Mouse (Mus musculus) spleen, adult 18-20 months (tissue): ENCODE measurements around the gene Tada1.
A peak's percentile ranks its signal among the peaks of the same experiment; 100 is the strongest.

Source experiments
- DNase-seq, 2 experiments: peaks; one replicate each; pipeline ENCODE4 v3.0.0; 2022; ENCODE audit warnings: mixed read lengths in 2 of 2

Gene Tada1

DNA sequence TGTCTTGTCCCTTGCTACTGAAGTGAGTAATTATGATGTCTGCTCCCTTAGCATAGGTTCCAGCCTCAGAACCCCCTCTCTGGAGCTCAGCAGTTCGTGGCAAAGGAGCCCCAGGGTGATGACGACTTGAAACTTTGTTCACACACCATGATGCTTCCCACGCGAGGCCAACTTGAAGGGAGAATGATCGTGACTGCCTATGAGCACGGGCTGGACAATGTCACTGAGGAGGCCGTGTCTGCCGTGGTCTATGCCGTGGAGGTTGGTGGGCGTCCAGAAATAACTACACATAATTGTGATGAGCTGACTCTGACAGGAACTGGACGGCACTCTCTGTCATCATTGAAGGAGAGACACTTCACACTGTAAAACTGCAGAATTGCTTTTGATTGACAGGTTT, 9.6 kb downstream of the Tada1 start:
- DNase-seq, result no peak

DNA sequence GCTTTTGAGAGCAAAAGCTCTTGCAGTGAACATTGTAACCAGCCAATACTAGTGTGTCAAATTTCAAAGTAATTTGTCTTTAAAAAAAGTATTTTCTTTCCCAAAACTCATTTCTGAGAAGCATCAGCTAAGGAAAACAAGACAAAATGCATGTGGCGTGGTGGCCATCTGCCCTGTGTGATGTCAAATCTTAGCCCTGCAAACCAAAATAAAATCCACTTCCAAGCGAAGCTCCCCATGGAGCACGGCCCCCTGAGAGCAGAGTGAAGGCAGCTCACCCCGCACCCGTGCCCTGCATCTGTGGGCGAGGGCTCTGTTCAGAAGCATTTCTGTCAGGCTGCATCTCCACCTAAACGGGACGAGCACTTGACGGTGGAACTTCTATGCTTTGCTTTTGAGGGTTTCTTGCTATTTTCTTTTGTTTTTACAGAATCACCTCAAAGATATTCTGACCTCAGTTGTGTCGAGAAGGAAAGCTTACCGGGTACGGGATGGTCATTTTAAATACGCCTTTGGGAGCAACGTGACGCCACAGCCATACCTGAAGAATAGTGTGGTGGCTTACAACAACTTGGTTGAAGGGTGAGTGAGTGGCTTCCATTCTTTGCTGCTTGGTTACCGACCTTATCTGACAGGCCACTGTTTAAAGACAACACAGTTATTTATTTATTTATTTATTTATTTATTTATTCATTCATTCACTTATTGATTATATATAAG, 10.7 kb downstream of the Tada1 start:
- no peak for DNase-seq

DNA sequence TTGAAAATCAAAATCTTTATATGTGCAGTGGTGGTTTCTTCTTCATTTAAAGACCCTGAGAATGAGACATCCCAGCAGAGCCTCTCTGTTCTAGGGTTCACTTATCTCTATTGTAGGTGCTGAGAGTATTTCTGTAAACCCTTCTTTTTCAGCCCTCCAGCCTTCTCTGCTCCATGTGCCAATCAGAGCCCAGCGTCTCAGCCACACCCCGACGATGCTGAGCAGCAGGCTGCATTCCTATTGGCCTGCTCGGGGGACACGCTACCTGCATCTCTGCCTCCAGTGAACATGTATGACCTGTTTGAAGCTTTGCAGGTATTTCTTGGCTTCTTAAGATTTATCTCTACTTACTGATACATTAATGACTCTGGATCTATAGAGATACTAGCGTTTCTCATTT, 12.8 kb downstream of the Tada1 start:
- DNase-seq, result no peak

DNA sequence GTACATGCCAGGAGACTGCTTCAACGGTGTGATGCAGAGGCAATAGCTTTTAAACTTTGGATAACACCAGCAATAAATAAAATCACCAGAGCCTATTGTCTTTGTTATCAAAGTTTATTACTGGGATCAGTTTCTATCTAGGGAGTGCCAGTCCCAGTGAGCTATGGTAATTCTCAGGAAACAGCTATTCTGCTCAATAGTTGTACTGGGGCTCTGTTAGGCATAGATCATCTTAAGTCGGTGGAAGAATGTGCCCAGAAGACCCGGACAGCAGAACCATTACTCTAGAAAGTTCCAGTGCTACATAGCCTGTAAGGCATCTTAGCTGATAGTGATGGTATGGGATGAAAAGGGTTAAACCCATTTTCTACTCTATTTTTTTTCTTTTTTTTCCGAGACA, 15.9 kb downstream of the Tada1 start:
- DNase-seq, result no peak

DNA sequence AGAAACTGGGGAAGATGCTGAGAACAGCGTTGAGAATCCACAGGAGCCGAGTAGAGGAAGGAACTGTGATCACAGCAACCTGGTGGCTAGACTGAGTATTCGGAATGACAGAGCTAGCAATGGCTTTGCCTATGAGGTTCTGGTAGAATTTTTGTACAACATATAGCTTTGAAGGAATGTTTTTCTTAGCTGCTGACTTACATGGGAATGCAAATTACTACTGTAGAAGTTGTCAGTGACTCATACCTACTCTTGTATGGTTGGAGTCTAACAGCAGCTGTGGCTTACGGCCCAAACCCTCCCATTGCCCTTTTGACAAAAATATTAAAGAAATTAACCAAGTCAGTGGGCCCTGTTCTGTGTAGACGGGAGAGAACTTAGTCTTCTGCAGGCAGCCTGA, 16.8 kb downstream of the Tada1 start:
- DNase-seq, result no peak

DNA sequence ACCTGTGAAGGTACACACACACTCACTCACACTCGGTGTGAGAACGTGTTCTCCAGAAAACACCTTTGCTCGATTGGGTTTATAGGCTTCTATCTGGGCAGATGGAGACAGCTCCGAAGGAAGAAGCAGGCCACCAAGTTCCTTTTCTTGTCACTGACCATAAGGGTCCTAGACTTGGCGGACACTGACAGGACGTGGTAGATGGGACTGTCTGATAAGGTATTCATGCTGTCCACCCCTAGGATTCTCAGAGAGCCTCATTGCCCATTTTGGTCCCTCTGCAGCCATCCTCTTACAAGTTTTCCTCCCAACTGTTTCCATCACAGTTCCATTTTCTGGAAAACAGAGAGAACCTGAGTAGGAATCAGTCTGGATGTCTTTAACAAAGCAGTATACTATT, 17.5 kb downstream of the Tada1 start:
- no peak for DNase-seq

DNA sequence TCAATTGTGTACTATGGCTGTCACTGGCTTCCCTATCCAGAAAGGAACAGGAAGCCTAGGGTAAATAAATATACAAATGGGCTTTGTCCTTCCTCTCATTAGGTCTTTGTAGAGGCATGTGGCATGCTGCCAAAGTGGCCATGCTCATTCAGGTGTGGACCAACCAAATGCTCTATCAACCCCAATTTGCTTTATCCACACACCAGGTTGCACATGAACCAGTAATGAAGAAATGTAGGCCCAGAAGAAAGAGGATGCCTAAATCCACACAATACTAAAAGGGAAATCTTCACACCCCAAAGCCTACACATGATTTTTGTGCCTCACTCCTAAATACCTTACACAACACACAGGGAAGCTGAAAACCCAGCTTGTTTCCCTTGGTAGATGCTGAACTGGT, 22.6 kb downstream of the Tada1 start:
- no peak for DNase-seq

DNA sequence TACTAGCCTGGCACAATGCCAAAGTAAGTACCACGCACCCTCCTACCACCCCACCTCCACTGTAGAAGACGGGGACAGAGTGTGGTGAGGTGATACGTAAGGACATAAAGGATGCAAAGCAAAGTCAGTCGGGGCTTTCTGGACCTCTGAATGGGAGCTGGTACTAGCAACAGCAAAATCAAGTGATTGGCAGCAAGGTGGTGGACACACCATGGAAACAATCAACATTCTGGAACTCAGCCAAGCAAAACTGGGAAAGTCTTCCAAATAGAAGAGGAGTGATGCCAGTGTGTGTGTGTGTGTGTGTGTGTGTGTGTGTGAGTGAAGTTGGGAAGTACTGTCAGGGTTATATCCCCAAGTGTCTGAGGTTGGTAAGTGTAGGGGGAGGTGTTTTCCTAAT, 23.1 kb downstream of the Tada1 start:
- DNase-seq, result no peak

DNA sequence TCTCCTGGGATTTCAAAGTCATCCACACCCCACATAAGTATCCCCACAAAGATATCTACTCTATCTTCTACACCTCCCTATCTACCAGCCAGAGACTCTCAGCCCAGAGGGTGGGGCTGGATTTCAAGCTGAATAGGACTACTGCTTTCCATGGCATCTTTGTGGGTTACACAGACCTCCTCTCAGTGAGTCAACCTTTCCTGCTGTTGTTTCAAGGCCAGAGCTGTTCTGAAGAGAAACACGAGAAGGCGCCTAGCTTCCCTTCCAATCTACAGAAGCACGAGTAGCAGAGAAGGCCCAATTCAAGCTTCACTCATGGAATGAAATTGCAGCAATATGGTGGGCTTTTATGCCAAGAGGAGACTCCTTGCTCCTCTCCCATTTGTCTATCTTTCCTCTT, 24.9 kb downstream of the Tada1 start:
- no peak for DNase-seq

DNA sequence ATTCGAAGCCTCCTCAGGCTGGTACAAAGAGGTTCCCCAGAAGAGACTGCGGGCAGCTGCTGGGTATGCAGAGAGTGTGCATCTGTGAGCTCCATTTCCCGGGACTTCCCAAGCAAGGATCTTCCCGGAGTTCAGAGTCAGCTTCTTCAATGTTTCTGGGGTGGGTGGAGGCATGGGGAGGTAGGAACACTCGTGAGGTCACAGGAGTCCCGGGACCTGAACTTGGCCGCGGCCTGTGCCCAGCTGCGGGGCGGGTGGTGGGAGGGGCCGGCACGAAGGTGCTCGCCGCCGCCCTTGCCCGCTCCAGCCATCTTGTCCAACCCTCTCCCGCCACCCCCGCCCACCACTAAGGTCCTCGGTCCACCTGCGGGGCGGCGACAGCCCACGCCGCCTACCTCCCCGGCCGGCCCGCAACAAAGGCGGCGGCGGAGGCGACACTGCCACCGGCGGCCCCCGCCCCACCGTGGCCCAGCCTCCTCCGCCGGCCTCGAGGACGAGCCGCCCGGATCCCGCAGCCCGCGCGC, 30.3 kb downstream of the Tada1 start:
- DNase-seq, result no peak

DNA sequence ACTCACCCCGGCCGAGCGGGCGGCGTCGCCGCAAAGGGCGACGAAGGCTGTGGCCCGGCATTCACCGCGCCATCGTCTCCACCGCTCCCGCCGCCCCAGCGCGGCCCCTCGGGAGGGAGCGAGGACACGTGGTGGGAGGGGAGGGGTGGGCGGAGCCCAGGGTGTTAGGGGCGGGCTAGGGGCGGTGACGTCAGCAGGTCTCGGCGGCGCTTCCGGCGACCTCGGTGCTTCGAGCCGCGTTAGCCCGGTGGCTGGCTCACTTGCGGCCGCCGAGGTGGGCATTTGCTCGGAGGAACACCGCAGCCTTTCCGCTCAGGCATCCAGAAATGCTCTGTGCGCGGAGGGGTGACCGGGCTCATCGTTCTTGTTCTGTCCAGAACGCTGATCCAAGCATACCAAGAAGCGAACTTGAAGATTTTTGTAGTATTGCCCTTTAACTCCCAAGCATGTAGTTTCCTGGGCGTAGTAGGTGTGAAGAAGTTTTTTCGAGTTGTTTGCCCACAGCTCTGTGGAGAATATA, 30.9 kb downstream of the Tada1 start, which contains the start of gene Pogk:
Gene Pogk (minus strand): TSS at position 163 of the 520 bp plus-strand sequence.
- DNase-seq, result peak; percentile 65 to 77

DNA sequence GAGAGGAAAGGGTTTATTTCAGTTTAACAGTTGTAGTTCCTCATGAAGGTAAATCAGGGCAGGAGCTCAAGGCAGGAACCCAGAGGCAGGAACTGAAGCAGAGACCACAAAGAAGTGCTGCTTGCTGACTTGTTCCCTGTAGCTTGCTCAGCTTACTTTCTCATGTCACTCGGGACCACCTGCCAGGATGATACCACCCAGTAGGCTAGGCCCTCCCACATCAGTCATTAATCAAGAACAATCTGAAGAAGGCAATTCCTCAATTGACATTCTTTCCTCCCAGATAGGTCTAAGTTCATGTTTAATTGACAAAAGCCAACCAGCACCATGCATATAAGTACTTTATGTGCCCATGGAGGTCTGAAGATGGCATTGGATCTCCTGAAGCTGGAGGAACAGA, 32.6 kb downstream of the Tada1 start:
- DNase-seq, result no peak

DNA sequence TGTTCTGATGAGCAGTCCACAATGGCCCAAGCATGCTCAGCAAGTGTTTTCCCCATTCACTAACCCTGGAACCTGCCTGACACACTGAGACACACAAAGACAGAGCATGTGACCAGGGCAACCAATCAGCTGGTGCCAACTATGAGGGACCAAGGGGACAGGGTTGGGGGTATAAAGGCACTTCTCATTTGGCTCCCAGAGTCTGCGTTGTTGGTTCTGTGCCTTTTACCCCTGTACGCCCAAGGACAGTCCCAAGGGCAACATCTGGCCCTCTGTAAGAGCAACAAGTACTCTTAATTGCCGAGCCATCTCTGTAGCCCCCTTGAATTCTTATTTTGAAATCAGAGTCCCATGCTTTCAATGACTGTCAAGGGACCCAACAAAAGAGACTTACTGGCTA, 33.4 kb downstream of the Tada1 start:
- no peak for DNase-seq

DNA sequence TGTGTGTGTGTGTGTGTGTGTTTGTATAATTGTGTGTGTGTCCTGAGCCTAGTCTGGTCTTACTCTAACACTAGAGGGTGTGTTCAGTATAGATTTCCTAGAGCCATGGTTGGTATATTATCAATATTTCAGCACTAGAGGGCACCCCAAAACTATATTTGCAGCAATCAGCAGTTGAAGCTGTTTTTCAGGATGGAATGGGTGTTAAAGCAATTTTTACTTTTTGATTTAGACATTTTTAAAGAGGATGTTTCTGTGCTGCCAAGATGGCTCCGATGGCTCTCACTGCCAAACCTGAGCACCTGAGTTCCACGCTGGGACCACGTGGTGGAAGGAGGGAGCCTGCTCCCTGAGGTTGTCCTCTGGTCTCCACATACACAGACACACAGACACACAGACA, 50.2 kb downstream of the Tada1 start:
- DNase-seq, result no peak

DNA sequence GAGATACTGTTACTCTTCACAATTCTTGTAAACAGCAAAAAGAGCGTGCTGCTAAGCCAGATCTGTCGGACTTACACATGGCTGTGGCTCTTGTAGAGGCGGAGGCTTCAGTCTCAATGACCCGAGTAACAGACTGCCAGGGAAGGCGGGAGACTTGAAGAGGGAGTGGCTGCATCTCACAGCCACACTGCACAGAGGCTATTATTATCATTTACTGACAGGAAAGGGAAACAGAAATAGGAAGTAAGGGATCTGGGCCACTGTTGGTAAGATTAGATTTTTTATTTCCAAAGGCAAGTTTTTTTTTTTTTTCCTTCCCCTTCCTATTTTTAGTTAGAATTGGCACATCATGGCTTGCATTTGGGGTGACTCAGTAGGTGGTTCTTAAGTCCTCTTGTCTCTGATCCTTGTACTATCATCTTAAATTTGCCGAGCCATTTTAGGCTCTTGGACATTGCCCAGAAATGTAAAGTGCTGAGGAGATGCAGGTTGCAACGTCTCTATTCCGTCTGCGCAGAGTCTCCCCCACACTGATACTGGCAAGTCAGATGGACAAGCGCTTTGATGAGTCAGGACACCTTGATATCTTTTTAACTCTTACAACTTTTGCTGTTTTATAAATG, 51.0 kb downstream of the Tada1 start:
- DNase-seq, result no peak

DNA sequence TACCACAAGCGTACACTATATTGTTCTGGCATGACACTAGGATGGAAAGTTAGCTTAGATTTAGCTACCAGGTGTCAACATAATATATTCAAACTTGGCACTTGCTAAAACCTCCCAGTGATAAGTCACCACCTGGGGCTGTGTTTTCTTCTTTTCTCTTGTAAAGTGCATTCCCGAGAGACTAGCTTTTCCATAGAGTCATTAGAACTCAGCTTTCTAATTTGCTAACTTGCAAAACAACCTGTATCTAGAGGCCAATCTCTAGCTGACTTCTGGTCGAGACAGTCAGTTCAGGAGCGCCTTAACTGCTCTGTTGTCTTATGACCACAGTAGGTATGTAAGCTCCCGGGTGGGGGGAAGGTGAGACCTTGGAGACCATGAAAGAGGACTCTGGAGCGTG, 60.5 kb downstream of the Tada1 start:
- no peak for DNase-seq

DNA sequence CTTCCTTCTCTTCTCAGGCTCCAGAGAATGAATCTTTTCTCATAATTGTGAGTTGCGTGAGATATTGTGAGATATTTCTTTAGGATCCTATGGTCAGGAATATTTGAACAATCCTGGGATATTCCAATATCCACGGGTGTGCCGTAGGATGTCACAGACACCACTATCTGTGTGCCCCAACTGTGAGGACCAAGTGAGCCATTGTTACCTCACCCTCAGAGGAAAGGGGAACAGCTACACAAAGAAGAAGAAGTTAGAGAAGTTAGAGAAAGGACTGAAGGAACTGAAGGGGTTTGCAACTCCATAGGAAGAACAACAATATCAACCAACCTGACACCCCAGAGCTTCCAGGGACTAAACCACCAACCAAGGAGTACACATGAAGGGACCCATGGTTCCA, 63.1 kb downstream of the Tada1 start:
- no peak for DNase-seq
